Mouse (Mus musculus) megakaryocyte, embryonic 14.5 days (primary cell): ENCODE measurements around the gene Gm20517. TPM values are rescaled to one million over a fixed set of nuclear protein-coding genes. Genes with fewer than 3 reads are reported as not detected.

Experiments
- H3K27me3 ChIP-seq: replicated peaks from 2 replicates; pipeline ENCODE3; 2012; ENCODE audit warnings: inconsistent platforms
- H3K36me3 ChIP-seq: replicated peaks from 2 replicates; pipeline ENCODE3; 2012; ENCODE audit warnings: low read length, inconsistent platforms, mixed read lengths
- H3K4me1 ChIP-seq: 2 replicates; pipeline ENCODE4 v1.6.1; 2012; ENCODE audit warnings: inconsistent platforms
- H3K4me3 ChIP-seq: replicated peaks from 2 replicates; pipeline ENCODE3; 2012; ENCODE audit warnings: moderate library complexity, mild to moderate bottlenecking, inconsistent platforms
- H3K9me3 ChIP-seq: 2 replicates; pipeline ENCODE4 v1.6.1; 2012; ENCODE audit warnings: inconsistent platforms
- FLI1 ChIP-seq: IDR thresholded peaks from 2 replicates; pipeline ENCODE4 v1.6.1; 2012; ENCODE audit warnings: low read length, inconsistent platforms, mixed read lengths
- GATA1 ChIP-seq: IDR thresholded peaks from 3 replicates; pipeline ENCODE4 v1.6.1; 2012; ENCODE audit warnings: mixed read lengths, low read length, inconsistent platforms, borderline replicate concordance
- polyA plus RNA-seq: library from polyadenylated mRNA; stranded (reverse); fragments of >175 nt; gene quantifications from 2 replicates; pipeline ENCODE4 v1.2.3, GENCODE M21; 2012; ENCODE audit warnings: low replicate concordance; ENCODE audit not compliant: insufficient read depth

Gm20517 gene
- polyA plus RNA-seq, 1 experiment = 0.29 TPM

- TF ChIP-seq FLI1 (no peak), GATA1 (no peak)
- Histone ChIP-seq H3K4me3 (no peak overlapping the region), H3K4me1 (peaks cover 8% of the 10 kb centered on the region), H3K36me3 (no peaks in the 10 kb centered on the region), H3K9me3 (no peaks in the 10 kb centered on the region), H3K27me3 (peaks cover 43% of the 10 kb centered on the region)
These were observed 109.8 kb downstream of the Gm20517 start for GRCm38 (mm10) chr17:47721183-47721582.

GRCm38 (mm10) chr17:47726566-47726965 lies 115.2 kb downstream of the Gm20517 start, which contains the start of gene Pgc:
TSS of gene Pgc (plus strand) at chr17:47726842.
- H3K4me1 ChIP-seq = no peaks in the 10 kb centered on the region
- H3K36me3 ChIP-seq = no peaks in the 10 kb centered on the region
- H3K9me3 ChIP-seq = no peaks in the 10 kb centered on the region
- no peak within 1 kb of the TSS for H3K4me3 ChIP-seq
- H3K27me3 ChIP-seq = peaks cover 60% of the 10 kb centered on the region
- TF ChIP-seq GATA1 (no peak), FLI1 (no peak)

GRCm38 (mm10) chr17:47730633-47731575 lies 119.5 kb downstream of the Gm20517 start:
- H3K36me3 ChIP-seq = no peaks in the 10 kb centered on the region
- no peak for TF ChIP-seq FLI1
- TF ChIP-seq GATA1 = no peak

More at GRCm38 (mm10) chr17:47730633-47731575, 119.5 kb downstream of the Gm20517 start:
- Histone ChIP-seq H3K27me3 (peaks cover 68% of the 10 kb centered on the region), H3K4me3 (no peak overlapping the region), H3K4me1 (peaks cover 4% of the 10 kb centered on the region; the same call in 1 of the 2 replicates), H3K9me3 (no peaks in the 10 kb centered on the region)

Other genes with a start within 250 kb of the Gm20517 start
- 1.8 and 8.1 TPM in 2 replicates for gene Mrps10, start 242.7 kb upstream of the Gm20517 start, polyA plus RNA-seq
- not detected in 2 replicates for gene Guca1b, start 226.2 kb upstream of the Gm20517 start, polyA plus RNA-seq
- gene Guca1a, start 211.0 kb upstream of the Gm20517 start, polyA plus RNA-seq = 4.2 and 5.0 TPM in 2 replicates
- 0.44 and 0.48 TPM in 2 replicates for gene AI661453, start 175.0 kb upstream of the Gm20517 start, polyA plus RNA-seq
- gene 1700001C19Rik, start 174.2 kb upstream of the Gm20517 start, polyA plus RNA-seq = not detected in 2 replicates
- gene Taf8, start 109.3 kb upstream of the Gm20517 start, polyA plus RNA-seq = 8.7 and 11.5 TPM in 2 replicates
- gene Ccnd3, start 106.5 kb upstream of the Gm20517 start, polyA plus RNA-seq = 872 and 1,542 TPM in 2 replicates
- 7.8 and 17.7 TPM in 2 replicates for gene Bysl, start 97 bp upstream of the Gm20517 start, polyA plus RNA-seq
- 2.3 TPM in 1 of 2 replicates, not detected in the other for gene Med20, start within 50 bp of the Gm20517 start, polyA plus RNA-seq
- 1.2 and 3.7 TPM in 2 replicates for gene Usp49, start 19.1 kb downstream of the Gm20517 start, polyA plus RNA-seq
- gene Tomm6, start 76.8 kb downstream of the Gm20517 start, polyA plus RNA-seq = 37.0 and 347 TPM in 2 replicates
- 0.94 TPM in 1 of 2 replicates, not detected in the other for gene Frs3, start 77.4 kb downstream of the Gm20517 start, polyA plus RNA-seq
- 0.25 TPM in 1 of 2 replicates, not detected in the other for gene Gm21981, start 82.9 kb downstream of the Gm20517 start, polyA plus RNA-seq
- gene Prickle4, start 83.1 kb downstream of the Gm20517 start, polyA plus RNA-seq = 3.4 and 5.0 TPM in 2 replicates
- gene Pgc, start 115.3 kb downstream of the Gm20517 start, polyA plus RNA-seq = not detected in 2 replicates
- gene Tfeb, start 125.4 kb downstream of the Gm20517 start, polyA plus RNA-seq = 20.9 and 34.8 TPM in 2 replicates
- gene Mdfi, start 223.1 kb downstream of the Gm20517 start, polyA plus RNA-seq = 10.4 TPM in 1 of 2 replicates, not detected in the other